Mouse (Mus musculus): Measurements from ENCODE around the gene Gm38392. TPM values are rescaled to one million over a fixed set of nuclear protein-coding genes. Genes with fewer than 3 reads are reported as not detected.
A peak's percentile ranks its signal among the peaks of the same experiment; 100 is the strongest.

Gene Gm38392
- polyA plus RNA-seq, 1 experiment from 2014 or later = not detected

DNA sequence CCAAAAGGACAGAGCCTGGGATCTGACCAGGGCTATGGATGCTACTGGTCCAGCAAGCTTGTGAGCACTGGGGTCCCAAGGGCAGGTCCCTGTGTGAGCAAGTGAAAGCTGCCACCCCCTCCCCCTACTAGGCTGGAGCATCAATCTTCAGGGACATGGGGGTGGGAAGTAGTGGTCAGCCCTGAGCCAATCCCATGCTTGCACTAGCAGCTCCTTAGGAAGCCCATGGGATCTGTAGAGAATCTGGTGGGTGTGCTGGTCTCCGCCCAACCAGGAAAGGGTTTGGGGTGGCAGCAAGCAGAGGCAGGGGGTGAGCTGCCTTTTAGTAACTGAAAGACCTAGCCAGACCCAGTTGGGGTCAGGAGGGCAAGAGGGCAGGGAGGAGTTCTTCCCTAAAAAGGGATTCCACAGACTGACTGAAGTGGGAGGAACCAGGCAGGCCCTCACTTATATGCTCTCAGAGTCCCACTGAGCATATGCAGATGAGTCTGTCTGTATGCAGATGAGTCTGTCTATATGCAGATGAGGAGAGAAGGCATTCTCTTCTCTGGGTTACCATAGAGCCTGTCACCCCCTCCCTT, 55.9 kb downstream of the Gm38392 start:
- no peak overlapping the region for H3K27ac ChIP-seq (replicated peaks; ENCODE audit: low read depth, low read length)
- no peak overlapping the region for H3K4me2 ChIP-seq (ENCODE audit: low read depth, low read length)
- H3K9me3 ChIP-seq (replicated peaks; ENCODE audit: control insufficient read depth, low read length) = no peaks in the 10 kb centered on the region
- ATAC-seq (replicated peaks; ENCODE audit: insufficient number of reproducible peaks, low FRiP score, low TSS enrichment, low read depth) (peak; percentile 65; the same call in 1 of the 2 replicates), DNase-seq (ENCODE audit: low spot score) (no peak)
- no peaks in the 10 kb centered on the region for H3K36me3 ChIP-seq (replicated peaks; ENCODE audit: control insufficient read depth, insufficient read depth, low read depth, low read length)
- no peaks in the 10 kb centered on the region for H3K4me1 ChIP-seq (ENCODE audit: control insufficient read depth, insufficient read depth, low read length)
- no peak overlapping the region for H3K4me3 ChIP-seq (ENCODE audit: low read depth, low read length)
- H3K27me3 ChIP-seq (ENCODE audit: control insufficient read depth, insufficient read depth, low read length) = no peaks in the 10 kb centered on the region
- 22% methylated on average over 1 of the region's 1 CpGs for WGBS
- H3K9ac ChIP-seq (replicated peaks; ENCODE audit: low read length) = no peak overlapping the region

- no peak for DNase-seq (ENCODE audit: low spot score)
- Histone ChIP-seq H3K27ac (replicated peaks; ENCODE audit: low read depth, low read length) (no peak overlapping the region), H3K4me3 (ENCODE audit: low read depth, low read length) (no peak overlapping the region), H3K4me2 (ENCODE audit: low read depth, low read length) (no peak overlapping the region), H3K27me3 (ENCODE audit: control insufficient read depth, insufficient read depth, low read length) (no peaks in the 10 kb centered on the region), H3K36me3 (replicated peaks; ENCODE audit: control insufficient read depth, insufficient read depth, low read depth, low read length) (no peaks in the 10 kb centered on the region), H3K9me3 (replicated peaks; ENCODE audit: control insufficient read depth, low read length) (no peaks in the 10 kb centered on the region), H3K9ac (replicated peaks; ENCODE audit: low read length) (no peak overlapping the region), H3K4me1 (ENCODE audit: control insufficient read depth, insufficient read depth, low read length) (no peaks in the 10 kb centered on the region)
- WGBS = 45% methylated on average over 17 of the region's 17 CpGs
- ATAC-seq (replicated peaks; ENCODE audit: insufficient number of reproducible peaks, low FRiP score, low TSS enrichment, low read depth) = no peak
Observed at GRCm38 (mm10) chr3:88230262-88231047, 56.6 kb downstream of the Gm38392 start.

DNA sequence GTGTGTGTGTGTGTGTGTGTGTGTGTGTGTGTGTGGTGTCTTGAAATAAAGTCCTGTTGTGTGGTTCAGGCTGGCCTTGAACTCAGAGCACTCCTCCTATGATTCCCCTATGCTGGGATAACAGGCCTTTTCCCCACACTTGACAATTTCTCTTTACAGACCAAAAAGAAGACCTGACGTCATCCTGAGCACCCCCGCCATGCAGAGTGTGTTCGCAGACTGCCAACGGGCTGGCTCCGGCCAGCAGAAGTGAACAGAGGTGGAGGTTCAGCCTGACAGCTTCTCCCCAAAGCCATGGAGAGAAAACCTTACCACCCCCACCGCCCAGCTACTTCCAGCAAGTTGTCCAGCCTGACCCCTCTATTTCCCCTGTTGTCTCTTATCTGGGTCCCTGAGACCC, 57.5 kb downstream of the Gm38392 start:
- 75% methylated on average over 6 of the region's 6 CpGs for WGBS
- Histone ChIP-seq H3K9me3 (replicated peaks; ENCODE audit: control insufficient read depth, low read length) (no peaks in the 10 kb centered on the region), H3K9ac (replicated peaks; ENCODE audit: low read length) (no peak overlapping the region), H3K27me3 (ENCODE audit: control insufficient read depth, insufficient read depth, low read length) (no peaks in the 10 kb centered on the region), H3K27ac (replicated peaks; ENCODE audit: low read depth, low read length) (no peak overlapping the region), H3K4me1 (ENCODE audit: control insufficient read depth, insufficient read depth, low read length) (no peaks in the 10 kb centered on the region), H3K36me3 (replicated peaks; ENCODE audit: control insufficient read depth, insufficient read depth, low read depth, low read length) (no peaks in the 10 kb centered on the region), H3K4me2 (ENCODE audit: low read depth, low read length) (no peak overlapping the region), H3K4me3 (ENCODE audit: low read depth, low read length) (no peak overlapping the region)
- ATAC-seq (replicated peaks; ENCODE audit: insufficient number of reproducible peaks, low FRiP score, low TSS enrichment, low read depth) = no peak
- no peak for DNase-seq (ENCODE audit: low spot score)

- H3K4me1 ChIP-seq (ENCODE audit: control insufficient read depth, insufficient read depth, low read length) = no peaks in the 10 kb centered on the region
- 37% methylated on average over 4 of the region's 4 CpGs for WGBS
Observed at GRCm38 (mm10) chr3:88228906-88229305, 58.1 kb downstream of the Gm38392 start.

DNA sequence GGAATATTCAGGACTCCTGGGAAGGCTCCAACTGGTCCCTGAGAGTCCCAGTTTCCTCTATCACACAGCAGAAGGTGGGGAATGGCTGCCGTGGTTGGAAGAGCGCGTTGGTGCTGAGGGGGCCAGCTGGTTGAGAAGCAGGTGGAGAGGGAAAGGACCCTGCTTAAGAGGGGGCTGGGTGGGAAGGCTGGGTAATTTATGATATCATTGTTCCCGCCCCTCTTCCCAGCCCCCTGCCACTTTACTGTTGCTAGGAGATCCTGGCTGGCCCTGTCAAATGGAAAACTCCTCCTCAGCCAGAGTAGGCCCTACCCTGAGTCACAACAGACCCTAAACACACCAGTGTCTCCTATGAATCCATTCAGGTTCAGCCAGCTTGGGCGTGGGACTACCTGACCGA, 59.0 kb downstream of the Gm38392 start:
- Histone ChIP-seq H3K27ac (replicated peaks; ENCODE audit: low read depth, low read length) (no peak overlapping the region), H3K9ac (replicated peaks; ENCODE audit: low read length) (no peak overlapping the region)
- ATAC-seq (replicated peaks; ENCODE audit: insufficient number of reproducible peaks, low FRiP score, low TSS enrichment, low read depth) = no peak

More at GRCm38 (mm10) chr3:88228906-88229305, 58.1 kb downstream of the Gm38392 start:
- no peak for DNase-seq (ENCODE audit: low spot score)
- H3K4me2 ChIP-seq (ENCODE audit: low read depth, low read length) = no peak overlapping the region
- no peaks in the 10 kb centered on the region for H3K9me3 ChIP-seq (replicated peaks; ENCODE audit: control insufficient read depth, low read length)
- no peak overlapping the region for H3K27ac ChIP-seq (replicated peaks; ENCODE audit: low read depth, low read length)
- no peak overlapping the region for H3K4me3 ChIP-seq (ENCODE audit: low read depth, low read length)
- no peak overlapping the region for H3K9ac ChIP-seq (replicated peaks; ENCODE audit: low read length)
- H3K36me3 ChIP-seq (replicated peaks; ENCODE audit: control insufficient read depth, insufficient read depth, low read depth, low read length) = no peaks in the 10 kb centered on the region
- H3K27me3 ChIP-seq (ENCODE audit: control insufficient read depth, insufficient read depth, low read length) = no peaks in the 10 kb centered on the region
- ATAC-seq (replicated peaks; ENCODE audit: insufficient number of reproducible peaks, low FRiP score, low TSS enrichment, low read depth) = no peak

GRCm38 (mm10) chr3:88227260-88227659, 59.8 kb downstream of the Gm38392 start:
- no peak overlapping the region for H3K27ac ChIP-seq (replicated peaks; ENCODE audit: low read depth, low read length)
- H3K4me1 ChIP-seq (ENCODE audit: control insufficient read depth, insufficient read depth, low read length) = no peaks in the 10 kb centered on the region

More for the DNA sequence above, 59.0 kb downstream of the Gm38392 start:
- Histone ChIP-seq H3K4me2 (ENCODE audit: low read depth, low read length) (no peak overlapping the region), H3K9me3 (replicated peaks; ENCODE audit: control insufficient read depth, low read length) (no peaks in the 10 kb centered on the region), H3K27me3 (ENCODE audit: control insufficient read depth, insufficient read depth, low read length) (no peaks in the 10 kb centered on the region), H3K4me1 (ENCODE audit: control insufficient read depth, insufficient read depth, low read length) (no peaks in the 10 kb centered on the region), H3K4me3 (ENCODE audit: low read depth, low read length) (no peak overlapping the region), H3K36me3 (replicated peaks; ENCODE audit: control insufficient read depth, insufficient read depth, low read depth, low read length) (no peaks in the 10 kb centered on the region)
- 56% methylated on average over 6 of the region's 6 CpGs for WGBS
- no peak for DNase-seq (ENCODE audit: low spot score)

DNA sequence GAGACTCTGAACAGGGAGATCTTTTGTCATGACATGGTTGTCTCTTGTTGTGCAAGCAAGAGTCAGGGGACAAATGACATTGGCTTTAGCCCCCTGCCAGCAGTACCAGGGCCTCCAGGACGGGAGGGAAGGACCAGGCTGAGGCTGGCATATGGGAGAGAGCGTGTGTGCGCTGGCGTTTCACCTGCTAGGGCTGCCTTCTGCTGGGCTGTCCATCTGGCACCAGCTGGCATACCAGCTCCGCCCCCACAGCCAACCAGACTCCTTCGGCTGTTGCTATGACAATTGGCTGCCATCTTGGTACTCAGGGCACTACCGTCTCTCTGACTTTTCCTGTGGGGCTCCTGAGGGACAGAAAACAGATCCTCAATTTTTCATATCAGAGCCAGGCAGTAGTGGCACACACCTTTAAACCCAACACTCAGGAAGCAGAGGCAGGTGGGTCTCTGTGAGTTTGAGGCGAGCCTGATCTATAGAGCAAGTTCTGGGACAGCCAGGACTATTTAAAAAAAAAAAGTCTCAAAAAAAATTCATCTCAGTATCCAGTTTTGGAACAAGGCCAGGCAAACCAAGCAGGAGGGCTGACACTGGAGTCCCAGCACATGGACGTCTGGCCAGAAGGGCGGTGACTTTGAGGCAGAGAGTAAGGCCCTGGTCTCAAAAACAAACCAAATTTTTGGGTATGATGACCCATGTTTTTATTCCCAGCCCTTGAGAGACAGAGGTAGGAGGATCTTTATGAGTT, 60.7 kb downstream of the Gm38392 start:
- 89% methylated on average over 10 of the region's 10 CpGs for WGBS
- H3K9ac ChIP-seq (replicated peaks; ENCODE audit: low read length) = no peak overlapping the region
- H3K27ac ChIP-seq (replicated peaks; ENCODE audit: low read depth, low read length) = no peak overlapping the region
- DNase-seq (ENCODE audit: low spot score) (no peak), ATAC-seq (replicated peaks; ENCODE audit: insufficient number of reproducible peaks, low FRiP score, low TSS enrichment, low read depth) (no peak)
- H3K4me1 ChIP-seq (ENCODE audit: control insufficient read depth, insufficient read depth, low read length) = no peaks in the 10 kb centered on the region
- no peaks in the 10 kb centered on the region for H3K9me3 ChIP-seq (replicated peaks; ENCODE audit: control insufficient read depth, low read length)
- no peaks in the 10 kb centered on the region for H3K36me3 ChIP-seq (replicated peaks; ENCODE audit: control insufficient read depth, insufficient read depth, low read depth, low read length)
- H3K27me3 ChIP-seq (ENCODE audit: control insufficient read depth, insufficient read depth, low read length) = no peaks in the 10 kb centered on the region; the same call in 1 of the 2 replicates
- no peak overlapping the region for H3K4me2 ChIP-seq (ENCODE audit: low read depth, low read length)
- no peak overlapping the region for H3K4me3 ChIP-seq (ENCODE audit: low read depth, low read length)

More at GRCm38 (mm10) chr3:88227260-88227659, 59.8 kb downstream of the Gm38392 start:
- WGBS = 48% methylated on average over 4 of the region's 4 CpGs
- no peak for DNase-seq (ENCODE audit: low spot score)
- no peak for ATAC-seq (replicated peaks; ENCODE audit: insufficient number of reproducible peaks, low FRiP score, low TSS enrichment, low read depth)
- Histone ChIP-seq H3K36me3 (replicated peaks; ENCODE audit: control insufficient read depth, insufficient read depth, low read depth, low read length) (no peaks in the 10 kb centered on the region), H3K9me3 (replicated peaks; ENCODE audit: control insufficient read depth, low read length) (no peaks in the 10 kb centered on the region), H3K9ac (replicated peaks; ENCODE audit: low read length) (no peak overlapping the region), H3K27me3 (ENCODE audit: control insufficient read depth, insufficient read depth, low read length) (no peaks in the 10 kb centered on the region), H3K4me2 (ENCODE audit: low read depth, low read length) (no peak overlapping the region), H3K4me3 (ENCODE audit: low read depth, low read length) (no peak overlapping the region)

DNA sequence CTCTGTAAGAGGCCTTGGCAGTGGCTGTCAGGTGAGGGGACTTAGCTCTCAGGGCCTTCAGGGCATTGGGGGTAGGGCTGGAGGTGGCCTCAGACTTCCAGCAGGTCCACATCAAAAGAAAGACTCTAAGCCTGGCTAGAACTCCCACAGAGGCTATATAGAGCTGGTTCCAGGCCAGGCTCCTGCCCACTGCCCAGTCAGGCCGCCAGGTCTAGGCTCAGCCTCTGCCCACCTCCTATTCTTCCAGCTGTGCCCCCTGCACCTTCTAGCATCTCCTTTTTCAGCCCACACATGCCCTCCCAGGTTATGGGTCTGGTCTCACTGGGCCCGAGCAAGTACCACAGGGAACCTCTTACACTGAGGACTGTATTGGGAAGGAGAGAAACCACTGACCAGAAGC, 62.1 kb downstream of the Gm38392 start:
- Histone ChIP-seq H3K36me3 (replicated peaks; ENCODE audit: control insufficient read depth, insufficient read depth, low read depth, low read length) (no peaks in the 10 kb centered on the region), H3K27me3 (ENCODE audit: control insufficient read depth, insufficient read depth, low read length) (peaks cover 10% of the 10 kb centered on the region), H3K4me1 (ENCODE audit: control insufficient read depth, insufficient read depth, low read length) (no peaks in the 10 kb centered on the region), H3K27ac (replicated peaks; ENCODE audit: low read depth, low read length) (no peak overlapping the region), H3K9me3 (replicated peaks; ENCODE audit: control insufficient read depth, low read length) (no peaks in the 10 kb centered on the region), H3K4me2 (ENCODE audit: low read depth, low read length) (no peak overlapping the region), H3K9ac (replicated peaks; ENCODE audit: low read length) (no peak overlapping the region), H3K4me3 (ENCODE audit: low read depth, low read length) (no peak overlapping the region)
- DNase-seq (ENCODE audit: low spot score) (no peak), ATAC-seq (replicated peaks; ENCODE audit: insufficient number of reproducible peaks, low FRiP score, low TSS enrichment, low read depth) (no peak)
- 32% methylated on average over 2 of the region's 2 CpGs for WGBS
